ENCODE assay signal across 23 mouse cellular contexts in the genomic region with DNA sequence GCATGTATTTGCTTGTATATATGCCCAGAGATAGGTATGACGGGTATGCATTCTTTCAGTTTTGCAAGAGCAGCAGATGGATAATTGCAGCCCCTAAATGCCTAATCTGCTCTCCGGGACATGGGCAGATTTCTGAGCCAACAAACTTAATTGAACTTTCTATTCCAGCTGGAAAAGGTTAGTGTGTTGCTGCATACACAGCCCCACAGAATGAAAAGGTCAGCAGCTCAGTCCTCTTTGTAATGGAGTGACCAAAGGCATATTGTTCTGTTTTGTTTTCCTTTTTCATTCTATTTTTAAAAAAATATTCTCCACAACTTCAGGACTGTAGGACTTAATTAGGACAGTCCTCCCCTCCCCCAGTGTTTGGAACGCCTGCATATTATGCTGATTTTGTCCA.
DNase-seq lines count a peak whose midpoint lies in the region; ATAC-seq and TF ChIP-seq lines count a peak whose summit lies in the region.
"Had no signal": no experiment of that assay in that cellular context is flagged by ENCODE, and none has a peak within 500 bp of the region (broad histone marks: within the 10 kb centered on the region; RNA-seq: fewer than 3 reads in every experiment).

No protein-coding gene starts in this region.

- H3K27me3 ChIP-seq in hindbrain, postnatal 0 days (ENCODE audit: insufficient read depth, low read length), result no peaks in the 10 kb centered on the region
- H3K27me3 ChIP-seq in hindbrain, embryonic 12.5 days, result no peaks in the 10 kb centered on the region
- H3K27me3 ChIP-seq in lung, embryonic 16.5 days (ENCODE audit: control insufficient read depth, insufficient read depth, low read depth, low read length), result no peaks in the 10 kb centered on the region
- H3K27me3 ChIP-seq: embryonic facial prominence, embryonic 13.5 days; hindbrain, embryonic 15.5 days; intestine, embryonic 15.5 days; liver, embryonic 13.5 days; lung, embryonic 15.5 days; megakaryocyte, embryonic 14.5 days; midbrain, embryonic 13.5 days; Patski had no signal

- H3K4me2 ChIP-seq in hindbrain, postnatal 0 days (ENCODE audit: low read depth, low read length), result no peak overlapping the region
- no peak overlapping the region for H3K4me2 ChIP-seq in hindbrain, embryonic 12.5 days (replicated peaks)
- H3K4me2 ChIP-seq in lung, embryonic 16.5 days (ENCODE audit: low read depth, low read length), result no peak overlapping the region
- H3K4me2 ChIP-seq: embryonic facial prominence, embryonic 13.5 days; hindbrain, embryonic 15.5 days; intestine, embryonic 15.5 days; liver, embryonic 13.5 days; lung, embryonic 15.5 days; midbrain, embryonic 13.5 days had no signal

- TF ChIP-seq CTCF in hindbrain, postnatal 0 days (IDR thresholded peaks at IDR 0.05; ENCODE audit: low read depth), result no peak
- TF ChIP-seq CTCF in lung, adult 2 months (IDR thresholded peaks at IDR 0.05; ENCODE audit: insufficient read depth, low read length), result no peak

- DNase-seq in hindbrain, postnatal 0 days (ENCODE audit: low spot score), result peak; percentile 1
- no peak for DNase-seq in lung, adult 2 months
- DNase-seq in lung, postnatal 10 days, result peak; percentile 27
- no peak for DNase-seq in frontal cortex, postnatal 36 days (ENCODE audit: low spot score in 2 of 2)
- DNase-seq in spleen, adult 12 weeks (ENCODE audit: low spot score), result no peak
- DNase-seq: adrenal gland, postnatal 36 days; cerebellum, adult 11 months; cerebellum, adult 9-11 months; forebrain, postnatal 0 days; heart, postnatal 4 days; liver, embryonic 13.5 days; right cerebral cortex, postnatal 14 days; spleen, adult 18-20 months had no signal

- H3K4me3 ChIP-seq in hindbrain, postnatal 0 days (ENCODE audit: low read length), result no peak overlapping the region
- no peak overlapping the region for H3K4me3 ChIP-seq in hindbrain, embryonic 12.5 days
- H3K4me3 ChIP-seq in lung, embryonic 16.5 days (ENCODE audit: low read length), result no peak overlapping the region
- H3K4me3 ChIP-seq in lung, adult 2 months (replicated peaks; ENCODE audit: extremely low read depth, low read depth, low read length), result no peak overlapping the region
- H3K4me3 ChIP-seq: embryonic facial prominence, embryonic 13.5 days; heart, embryonic 10.5 days; hindbrain, embryonic 15.5 days; intestine, embryonic 15.5 days; liver, embryonic 13.5 days; lung, embryonic 15.5 days; megakaryocyte, embryonic 14.5 days; midbrain, embryonic 13.5 days had no signal

- no peaks in the 10 kb centered on the region for H3K4me1 ChIP-seq in hindbrain, postnatal 0 days (ENCODE audit: insufficient read depth, low read length)
- H3K4me1 ChIP-seq in hindbrain, embryonic 12.5 days, result no peaks in the 10 kb centered on the region
- no peaks in the 10 kb centered on the region for H3K4me1 ChIP-seq in lung, embryonic 16.5 days (replicated peaks; ENCODE audit: control insufficient read depth, insufficient read depth, low read length)
- no peaks in the 10 kb centered on the region for H3K4me1 ChIP-seq in lung, adult 2 months (ENCODE audit: control insufficient read depth, insufficient read depth, low read length)
- H3K4me1 ChIP-seq: embryonic facial prominence, embryonic 13.5 days; heart, embryonic 10.5 days; hindbrain, embryonic 15.5 days; intestine, embryonic 15.5 days; liver, embryonic 13.5 days; lung, embryonic 15.5 days; megakaryocyte, embryonic 14.5 days; midbrain, embryonic 13.5 days had no signal

- no peak for TF ChIP-seq POLR2A in lung, adult 2 months (IDR thresholded peaks at IDR 0.05; ENCODE audit: borderline replicate concordance, extremely low read depth, low read depth, low read length)

- no peak for ATAC-seq in hindbrain, postnatal 0 days
- no peak for ATAC-seq in hindbrain, embryonic 12.5 days (ENCODE audit: low FRiP score)
- peak; percentile 56 for ATAC-seq in lung, embryonic 16.5 days (ENCODE audit: low read depth)
- ATAC-seq: forebrain, postnatal 0 days; intestine, embryonic 15.5 days; midbrain, embryonic 13.5 days; Patski had no signal

- H3K36me3 ChIP-seq in hindbrain, postnatal 0 days (ENCODE audit: insufficient read depth, low read length), result no peaks in the 10 kb centered on the region
- no peaks in the 10 kb centered on the region for H3K36me3 ChIP-seq in hindbrain, embryonic 12.5 days
- no peaks in the 10 kb centered on the region for H3K36me3 ChIP-seq in lung, embryonic 16.5 days (ENCODE audit: control insufficient read depth, insufficient read depth, low read length)
- H3K36me3 ChIP-seq: embryonic facial prominence, embryonic 13.5 days; heart, embryonic 10.5 days; hindbrain, embryonic 15.5 days; intestine, embryonic 15.5 days; liver, embryonic 13.5 days; lung, embryonic 15.5 days; midbrain, embryonic 13.5 days had no signal

- WGBS in hindbrain, postnatal 0 days, result 51% methylated on average over 3 of the region's 3 CpGs
- 77% methylated on average over 3 of the region's 3 CpGs for WGBS in hindbrain, embryonic 12.5 days
- 57% methylated on average over 3 of the region's 3 CpGs for whole genome bisulfite sequencing in lung, embryonic 16.5 days
- 52% methylated on average over 3 of the region's 3 CpGs for WGBS in lung, adult 2 months

- H3K9me3 ChIP-seq in hindbrain, postnatal 0 days (ENCODE audit: low read length), result no peaks in the 10 kb centered on the region
- H3K9me3 ChIP-seq in hindbrain, embryonic 12.5 days (replicated peaks), result no peaks in the 10 kb centered on the region
- no peaks in the 10 kb centered on the region for H3K9me3 ChIP-seq in lung, embryonic 16.5 days (ENCODE audit: control insufficient read depth, low read length)
- H3K9me3 ChIP-seq: embryonic facial prominence, embryonic 13.5 days; heart, embryonic 10.5 days; hindbrain, embryonic 15.5 days; intestine, embryonic 15.5 days; liver, embryonic 13.5 days; lung, embryonic 15.5 days; megakaryocyte, embryonic 14.5 days; midbrain, embryonic 13.5 days had no signal

- H3K27ac ChIP-seq in hindbrain, postnatal 0 days, result no peak overlapping the region
- no peak overlapping the region for H3K27ac ChIP-seq in hindbrain, embryonic 12.5 days
- H3K27ac ChIP-seq in lung, embryonic 16.5 days (ENCODE audit: low read length), result no peak overlapping the region
- H3K27ac ChIP-seq: embryonic facial prominence, embryonic 13.5 days; heart, embryonic 10.5 days; hindbrain, embryonic 15.5 days; intestine, embryonic 15.5 days; liver, embryonic 13.5 days; lung, embryonic 15.5 days; midbrain, embryonic 13.5 days had no signal

- no peak overlapping the region for H3K9ac ChIP-seq in hindbrain, postnatal 0 days (replicated peaks; ENCODE audit: low read length)
- H3K9ac ChIP-seq in hindbrain, embryonic 12.5 days, result no peak overlapping the region
- H3K9ac ChIP-seq in lung, embryonic 16.5 days (ENCODE audit: low read length), result no peak overlapping the region
- H3K9ac ChIP-seq: embryonic facial prominence, embryonic 13.5 days; forebrain, postnatal 0 days; hindbrain, embryonic 15.5 days; intestine, embryonic 15.5 days; liver, embryonic 13.5 days; lung, embryonic 15.5 days; midbrain, embryonic 13.5 days had no signal

Comparison
In these comparisons a context has a peak if more than half of its experiments do, and no peak if none do; other contexts are left out.
1. DNase-seq: peak in hindbrain, postnatal 0 days (single experiment) and lung, postnatal 10 days (single experiment); none in lung, adult 2 months (single experiment), frontal cortex, postnatal 36 days (0 of 2) and spleen, adult 12 weeks (single experiment).